In the genomic region with DNA sequence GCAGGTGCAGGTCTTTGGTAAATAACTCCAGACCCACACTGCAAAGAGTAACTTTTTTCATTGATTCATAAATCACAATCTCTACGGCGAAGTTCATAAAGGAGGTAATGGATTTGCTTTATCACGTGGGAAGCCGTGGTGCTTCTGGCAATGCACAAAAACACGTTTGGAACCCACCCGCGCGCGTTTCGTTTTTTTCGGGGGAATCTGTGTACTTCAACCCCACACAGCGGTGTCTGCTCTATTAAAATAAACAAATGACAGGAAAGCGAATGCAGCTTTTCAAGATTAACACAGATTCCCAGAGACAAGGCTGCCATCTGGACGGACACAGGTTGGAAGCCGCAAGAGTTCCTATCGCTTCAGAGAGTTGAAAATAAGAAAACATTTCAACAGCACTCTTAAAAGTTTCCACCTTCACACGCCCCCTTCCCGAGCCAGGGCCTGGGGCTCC, we compare ENCODE assay signal across 8 mouse cellular contexts. TPM values are rescaled to one million over a fixed set of nuclear protein-coding genes. Genes with fewer than 3 reads are reported as not detected.
DNase-seq lines count a peak whose midpoint lies in the region; ATAC-seq lines count a peak whose summit lies in the region.

No protein-coding gene starts in this region.

- peak overlapping the region; percentile 84 for H3K4me2 ChIP-seq in kidney, embryonic 14.5 days (replicated peaks; ENCODE audit: low read depth, low read length)
- H3K4me2 ChIP-seq in hindbrain, embryonic 13.5 days = peak overlapping the region; percentile 86
- H3K4me2 ChIP-seq in midbrain, embryonic 14.5 days (ENCODE audit: low read length) = peak overlapping the region; percentile 81

- no peaks in the 10 kb centered on the region for H3K36me3 ChIP-seq in kidney, embryonic 14.5 days (ENCODE audit: control insufficient read depth, insufficient read depth, low read length)
- no peaks in the 10 kb centered on the region for H3K36me3 ChIP-seq in hindbrain, embryonic 13.5 days
- H3K36me3 ChIP-seq in midbrain, embryonic 14.5 days (ENCODE audit: control insufficient read depth, insufficient read depth, low read length) = no peaks in the 10 kb centered on the region

- no peak for DNase-seq in kidney, adult 9 months
- DNase-seq in MEL-GATA-1-ER (ENCODE audit: extremely low read depth, low read depth) = peak; percentile 23
- DNase-seq in midbrain, embryonic 14.5 days = peak; percentile 16
- no peak for DNase-seq in embryo, embryonic 9.5 days (ENCODE audit: extremely low spot score)
- DNase-seq in frontal cortex, postnatal 10 days (ENCODE audit: low spot score in 2 of 2) = no peak
- no peak for DNase-seq in frontal cortex, adult 2 months (ENCODE audit: extremely low spot score in 1 of 2, low spot score in 1 of 2)

- 4% methylated on average over 18 of the region's 18 CpGs for WGBS in kidney, embryonic 14.5 days
- 5% methylated on average over 18 of the region's 18 CpGs for WGBS in hindbrain, embryonic 13.5 days
- WGBS in midbrain, embryonic 14.5 days = 9% methylated on average over 18 of the region's 18 CpGs

- H3K9ac ChIP-seq in kidney, embryonic 14.5 days (ENCODE audit: low read depth, low read length) = peak overlapping the region; percentile 93
- H3K9ac ChIP-seq in hindbrain, embryonic 13.5 days = peak overlapping the region; percentile 97
- peak overlapping the region; percentile 91 for H3K9ac ChIP-seq in midbrain, embryonic 14.5 days (replicated peaks; ENCODE audit: low read length)

- peaks cover 41% of the 10 kb centered on the region for H3K4me1 ChIP-seq in kidney, embryonic 14.5 days (ENCODE audit: control insufficient read depth, insufficient read depth, low read length)
- H3K4me1 ChIP-seq in hindbrain, embryonic 13.5 days (replicated peaks) = peaks cover 46% of the 10 kb centered on the region
- H3K4me1 ChIP-seq in midbrain, embryonic 14.5 days (ENCODE audit: control insufficient read depth, insufficient read depth, low read length) = peaks cover 20% of the 10 kb centered on the region

- peak overlapping the region; percentile 97 for H3K4me3 ChIP-seq in kidney, embryonic 14.5 days (ENCODE audit: low read length)
- peak overlapping the region; percentile 98 for H3K4me3 ChIP-seq in hindbrain, embryonic 13.5 days
- peak overlapping the region; percentile 96 for H3K4me3 ChIP-seq in midbrain, embryonic 14.5 days (replicated peaks; ENCODE audit: low read depth, low read length)

- H3K9me3 ChIP-seq in kidney, embryonic 14.5 days (ENCODE audit: control insufficient read depth, low read length) = no peaks in the 10 kb centered on the region
- no peaks in the 10 kb centered on the region for H3K9me3 ChIP-seq in hindbrain, embryonic 13.5 days
- H3K9me3 ChIP-seq in midbrain, embryonic 14.5 days (ENCODE audit: control insufficient read depth, low read length) = no peaks in the 10 kb centered on the region

- no peak for ATAC-seq in kidney, embryonic 14.5 days (ENCODE audit: low FRiP score, low TSS enrichment)
- no peak for ATAC-seq in hindbrain, embryonic 13.5 days (ENCODE audit: low FRiP score)
- no peak for ATAC-seq in midbrain, embryonic 14.5 days (ENCODE audit: low FRiP score, low TSS enrichment)

- H3K27me3 ChIP-seq in kidney, embryonic 14.5 days (ENCODE audit: control insufficient read depth, insufficient read depth, low read length) = no peaks in the 10 kb centered on the region
- no peaks in the 10 kb centered on the region for H3K27me3 ChIP-seq in hindbrain, embryonic 13.5 days
- no peaks in the 10 kb centered on the region for H3K27me3 ChIP-seq in midbrain, embryonic 14.5 days (ENCODE audit: control insufficient read depth, insufficient read depth, low read length)

- peak overlapping the region; percentile 92; the same call in 1 of the 2 replicates for H3K27ac ChIP-seq in kidney, embryonic 14.5 days (ENCODE audit: low read depth, low read length)
- H3K27ac ChIP-seq in hindbrain, embryonic 13.5 days = peak overlapping the region; percentile 93
- peak overlapping the region; percentile 89; the same call in 1 of the 2 replicates for H3K27ac ChIP-seq in midbrain, embryonic 14.5 days (replicated peaks; ENCODE audit: low read depth, low read length)

RNA-seq across cellular contexts. Expression of gene Usp12, which starts 1.1 kb away (rescaled TPM):
- polyA plus RNA-seq in kidney, embryonic 14.5 days (2014; fragmentation: Nextera tagmentation; extraction: Ambion mirVana) = 11.0 and 14.4 TPM in 2 replicates
- polyA plus RNA-seq in hindbrain, embryonic 13.5 days (2015; fragmentation: Nextera tagmentation; extraction: Ambion mirVana) = 14.6 and 15.2 TPM in 2 replicates
- 11.2 and 13.1 TPM in 2 replicates for polyA plus RNA-seq in midbrain, embryonic 14.5 days (2014; fragmentation: Nextera tagmentation; extraction: Ambion mirVana)
- 33.9 and 35.9 TPM in 2 replicates for polyA plus RNA-seq in frontal cortex, adult 2 months (2012; rRNA removed)

RNA-seq across cellular contexts. Expression of gene Rpl21, which starts 39.0 kb away (rescaled TPM):
- 689 and 848 TPM in 2 replicates for polyA plus RNA-seq in kidney, embryonic 14.5 days (2014; fragmentation: Nextera tagmentation; extraction: Ambion mirVana)
- polyA plus RNA-seq in hindbrain, embryonic 13.5 days (2015; fragmentation: Nextera tagmentation; extraction: Ambion mirVana) = 378 and 384 TPM in 2 replicates
- polyA plus RNA-seq in midbrain, embryonic 14.5 days (2014; fragmentation: Nextera tagmentation; extraction: Ambion mirVana) = 410 and 413 TPM in 2 replicates
- 452 and 463 TPM in 2 replicates for polyA plus RNA-seq in frontal cortex, adult 2 months (2012; rRNA removed)

RNA-seq across cellular contexts. Expression of gene Rasl11a, which starts 51.2 kb away (rescaled TPM):
- polyA plus RNA-seq in kidney, embryonic 14.5 days (2014; fragmentation: Nextera tagmentation; extraction: Ambion mirVana) = 53.0 and 58.0 TPM in 2 replicates
- 9.0 and 11.9 TPM in 2 replicates for polyA plus RNA-seq in hindbrain, embryonic 13.5 days (2015; fragmentation: Nextera tagmentation; extraction: Ambion mirVana)
- polyA plus RNA-seq in midbrain, embryonic 14.5 days (2014; fragmentation: Nextera tagmentation; extraction: Ambion mirVana) = 6.9 and 8.2 TPM in 2 replicates
- 6.2 and 6.9 TPM in 2 replicates for polyA plus RNA-seq in frontal cortex, adult 2 months (2012; rRNA removed)

Comparison
In these comparisons a context has a peak if more than half of its experiments do, and no peak if none do; other contexts are left out.
1. DNase-seq: peak in MEL-GATA-1-ER (single experiment) and midbrain, embryonic 14.5 days (single experiment); none in kidney, adult 9 months (single experiment), embryo, embryonic 9.5 days (single experiment), frontal cortex, postnatal 10 days (0 of 2) and frontal cortex, adult 2 months (0 of 2).
2. Peak in every context shown above with its lines, with median percentiles within 50 percentile points of each other: H3K27ac ChIP-seq, H3K4me2 ChIP-seq, H3K4me3 ChIP-seq and H3K9ac ChIP-seq.